24 mouse cellular contexts compared by ENCODE assay signal in genomic region chrX:11082171-11082570, GRCm38 (mm10).
DNase-seq lines count a peak whose midpoint lies in the region; ATAC-seq and TF ChIP-seq lines count a peak whose summit lies in the region.
"Had no signal": no experiment of that assay in that cellular context is flagged by ENCODE, and none has a peak within 500 bp of the region (broad histone marks: within the 10 kb centered on the region; RNA-seq: fewer than 3 reads in every experiment).

No protein-coding gene starts in this region.

- no peak overlapping the region for H3K27ac ChIP-seq in liver, adult 2 months (replicated peaks; ENCODE audit: insufficient read depth, low read depth, low read length)
- no peak overlapping the region for H3K27ac ChIP-seq in lung, postnatal 0 days (ENCODE audit: low read length)
- H3K27ac ChIP-seq: embryonic facial prominence, embryonic 13.5 days; forebrain, embryonic 13.5 days; heart, embryonic 10.5 days; hindbrain, embryonic 12.5 days had no signal

- no peak for TF ChIP-seq CTCF in liver, adult 2 months (IDR thresholded peaks at IDR 0.05; ENCODE audit: low read depth, low read length)
- no peak for TF ChIP-seq CTCF in lung, postnatal 0 days (IDR thresholded peaks at IDR 0.05)

- WGBS in liver, adult 2 months: 35% methylated on average over 3 of the region's 3 CpGs
- 42% methylated on average over 3 of the region's 3 CpGs for WGBS in lung, postnatal 0 days

- H3K36me3 ChIP-seq in liver, adult 2 months (ENCODE audit: control insufficient read depth, insufficient read depth, low read length): no peaks in the 10 kb centered on the region
- H3K36me3 ChIP-seq in lung, postnatal 0 days (ENCODE audit: insufficient read depth, low read length): no peaks in the 10 kb centered on the region
- H3K36me3 ChIP-seq: embryonic facial prominence, embryonic 13.5 days; heart, embryonic 10.5 days; hindbrain, embryonic 12.5 days had no signal

- no peak for TF ChIP-seq POLR2A in liver, adult 2 months (IDR thresholded peaks at IDR 0.05; ENCODE audit: extremely low read depth, insufficient read depth, low read length)

- H3K4me3 ChIP-seq in liver, adult 2 months (ENCODE audit: insufficient read depth, low read depth, low read length): no peak overlapping the region
- H3K4me3 ChIP-seq in lung, postnatal 0 days (ENCODE audit: low read depth, low read length): no peak overlapping the region
- H3K4me3 ChIP-seq: embryonic facial prominence, embryonic 13.5 days; forebrain, embryonic 13.5 days; heart, embryonic 10.5 days; hindbrain, embryonic 12.5 days had no signal

- no peaks in the 10 kb centered on the region for H3K9me3 ChIP-seq in lung, postnatal 0 days (ENCODE audit: low read length)
- H3K9me3 ChIP-seq: embryonic facial prominence, embryonic 13.5 days; forebrain, embryonic 13.5 days; heart, embryonic 10.5 days; hindbrain, embryonic 12.5 days had no signal

- no peak for TF ChIP-seq EP300 in lung, postnatal 0 days (IDR thresholded peaks at IDR 0.05)

- peak; percentile 6 for DNase-seq in liver, adult 2 months (ENCODE audit: extremely low read depth, low read depth, low spot score)
- no peak for DNase-seq in liver
- peak; percentile 43 for DNase-seq in lung, postnatal 0 days (ENCODE audit: low spot score)
- DNase-seq in lung, postnatal 25 days (ENCODE audit: low spot score): no peak
- DNase-seq in urinary bladder, adult 18-20 months (ENCODE audit: low spot score in 2 of 2): no peak
- no peak for DNase-seq in ovary, postnatal 10 days (ENCODE audit: low spot score)
- DNase-seq: adrenal gland, postnatal 14 days; cerebellum, adult 11-12 months; cerebellum, adult 9-10 months; cerebellum, postnatal 25 days; forebrain, postnatal 0 days; gastrocnemius, postnatal 25 days; heart, adult 18-20 months; heart, postnatal 10 days; heart, postnatal 4 days had no signal

- ATAC-seq in lung, postnatal 0 days: 0 out of 2 replicates have a peak, but pooled peaks have one; percentile 26
- peak; percentile 97 for ATAC-seq in granulocyte monocyte progenitor cell, adult 5-6 weeks (replicated peaks; ENCODE audit: poor library complexity, severe bottlenecking)
- ATAC-seq: activated CD4-positive, CD25-positive, alpha-beta regulatory T cell, adult 4 months; forebrain, embryonic 13.5 days; forebrain, postnatal 0 days; hindbrain, embryonic 16.5 days; Patski had no signal

- no peaks in the 10 kb centered on the region for H3K79me2 ChIP-seq in liver, adult 2 months (ENCODE audit: control insufficient read depth, insufficient read depth, low read length)

- no peak overlapping the region for H3K9ac ChIP-seq in liver, adult 2 months (ENCODE audit: low read depth, low read length)
- no peak overlapping the region for H3K9ac ChIP-seq in lung, postnatal 0 days (replicated peaks; ENCODE audit: low read depth)
- H3K9ac ChIP-seq: embryonic facial prominence, embryonic 13.5 days; forebrain, embryonic 13.5 days; forebrain, postnatal 0 days; hindbrain, embryonic 12.5 days had no signal

- peaks cover 14% of the 10 kb centered on the region; the same call in 1 of the 2 replicates for H3K4me1 ChIP-seq in liver, adult 2 months (ENCODE audit: control insufficient read depth, insufficient read depth, low read length)
- no peaks in the 10 kb centered on the region for H3K4me1 ChIP-seq in lung, postnatal 0 days (ENCODE audit: insufficient read depth, low read depth, low read length)
- H3K4me1 ChIP-seq: embryonic facial prominence, embryonic 13.5 days had no signal

- H3K27me3 ChIP-seq in liver, adult 2 months (ENCODE audit: control insufficient read depth, insufficient read depth, low read length): no peaks in the 10 kb centered on the region
- no peaks in the 10 kb centered on the region for H3K27me3 ChIP-seq in lung, postnatal 0 days (replicated peaks; ENCODE audit: insufficient read depth, low read length)
- H3K27me3 ChIP-seq: CH12.LX; forebrain, embryonic 13.5 days; hindbrain, embryonic 12.5 days had no signal

- no peak overlapping the region for H3K4me2 ChIP-seq in lung, postnatal 0 days (replicated peaks; ENCODE audit: low read depth, low read length)
- H3K4me2 ChIP-seq: embryonic facial prominence, embryonic 13.5 days; forebrain, embryonic 13.5 days; hindbrain, embryonic 12.5 days had no signal

Comparison
In these comparisons a context has a peak if more than half of its experiments do, and no peak if none do; other contexts are left out.
1. DNase-seq: peak in liver, adult 2 months (single experiment) and lung, postnatal 0 days (single experiment); none in liver (single experiment), lung, postnatal 25 days (single experiment), urinary bladder, adult 18-20 months (0 of 2) and ovary, postnatal 10 days (single experiment).